Mouse (Mus musculus) embryo, embryonic 10.5 days (tissue): ENCODE data around the gene Dennd6b.

Experiments used
- DNase-seq: peaks from one replicate; pipeline ENCODE4 v3.0.0-alpha.2; 2015; ENCODE audit warnings: low spot score

Gene Dennd6b

DNA sequence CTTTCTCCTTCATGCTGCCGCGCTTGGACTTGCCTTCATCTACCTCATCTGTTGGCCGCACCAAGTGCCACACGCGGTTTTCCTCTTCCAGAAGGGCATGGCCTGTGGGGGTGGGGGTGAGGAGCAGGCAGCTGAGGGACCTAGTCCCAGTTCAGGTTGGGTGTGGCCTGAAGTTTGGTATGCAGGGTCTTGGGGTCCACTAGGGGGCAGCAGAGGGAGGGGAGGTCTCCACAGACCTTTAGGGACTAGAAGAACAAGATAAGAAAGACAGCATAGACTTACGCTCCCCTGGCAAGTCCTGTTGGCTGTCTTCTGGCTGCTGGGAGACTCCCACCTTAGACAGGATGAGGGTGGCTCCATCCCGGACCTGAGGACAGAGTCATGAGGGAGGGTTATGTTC is 38.3 kb downstream of the Dennd6b start:
- peak; percentile 87 for DNase-seq

DNA sequence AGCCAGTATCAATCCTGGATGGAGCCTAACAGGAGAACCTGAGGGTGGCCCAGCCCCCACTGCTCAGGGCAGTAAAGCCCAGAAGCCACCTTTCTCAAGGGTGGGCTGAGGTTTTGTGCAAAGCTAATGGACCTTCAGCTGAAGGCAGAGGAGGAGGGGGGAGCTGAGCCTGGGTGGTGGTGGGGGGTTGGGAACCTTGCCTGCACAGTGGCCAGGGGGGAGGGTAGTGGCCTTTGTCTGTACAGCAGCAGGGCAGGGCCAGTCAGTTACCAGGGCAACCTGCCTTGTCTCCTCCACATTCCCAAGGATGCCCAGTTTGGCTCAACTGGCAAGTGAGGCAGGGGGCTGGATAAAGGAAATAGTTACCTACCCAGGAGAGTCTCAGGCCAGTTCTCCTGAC is 44.0 kb downstream of the Dennd6b start:
- DNase-seq, result peak; percentile 79

DNA sequence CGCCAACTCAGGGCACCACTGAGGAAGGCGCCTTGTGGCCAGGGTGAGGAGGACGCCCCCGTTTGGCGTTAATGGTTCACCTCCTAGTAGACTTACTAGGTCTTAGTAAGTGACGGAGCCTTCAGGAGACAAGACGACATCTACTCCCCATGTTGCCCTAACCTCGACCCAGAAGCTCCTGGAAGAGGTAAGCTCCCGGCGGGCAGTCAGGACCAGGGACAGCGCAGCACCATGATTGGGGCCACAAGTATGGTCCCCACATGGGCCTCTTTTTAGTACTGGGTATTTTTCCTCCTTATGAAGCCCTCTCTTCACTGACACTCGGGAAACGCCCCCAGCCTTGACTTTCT is 46.3 kb downstream of the Dennd6b start:
- DNase-seq, result peak; percentile 74

DNA sequence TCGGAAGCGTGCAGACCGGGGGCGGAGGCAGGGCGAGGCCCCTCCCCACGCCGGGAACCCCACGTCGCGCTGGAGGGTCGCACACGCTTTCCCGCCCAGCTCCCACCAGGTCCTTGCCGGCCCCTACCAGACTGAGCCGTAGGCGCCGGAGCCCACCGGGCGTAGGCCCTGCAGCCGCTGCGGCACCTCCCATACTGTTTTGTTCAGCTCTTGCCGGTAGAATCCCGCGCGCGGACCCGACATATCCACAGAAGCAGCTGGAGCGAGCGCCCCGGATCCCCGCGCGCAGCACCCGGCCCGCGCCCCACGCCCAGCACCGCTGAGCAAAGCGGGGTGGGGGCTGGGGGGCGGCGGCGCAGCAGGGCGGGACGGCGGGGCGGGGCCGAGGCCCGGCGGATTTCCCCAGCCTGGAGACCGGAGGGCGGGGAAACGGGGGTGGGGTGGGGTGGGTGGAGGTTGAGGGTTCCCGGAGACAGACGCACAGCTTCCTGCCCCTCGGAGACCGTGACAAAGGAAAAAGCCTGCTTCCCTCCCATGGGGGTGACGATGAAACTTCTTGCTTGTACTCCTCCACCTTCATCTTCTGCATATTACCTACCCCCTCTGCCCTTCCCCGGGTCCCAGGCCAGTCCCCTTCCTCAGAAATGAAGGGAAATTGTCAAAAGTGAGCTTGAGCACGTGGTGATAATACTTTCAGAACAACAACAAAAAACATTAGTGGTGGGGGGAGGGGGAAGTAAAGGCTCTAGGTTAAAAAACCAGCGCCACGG is 46.8 kb downstream of the Dennd6b start, which contains the start of gene Mapk11:
TSS of gene Mapk11 (minus strand) at position 358 of the 770 bp plus-strand sequence.
- peak; percentile 54 for DNase-seq

DNA sequence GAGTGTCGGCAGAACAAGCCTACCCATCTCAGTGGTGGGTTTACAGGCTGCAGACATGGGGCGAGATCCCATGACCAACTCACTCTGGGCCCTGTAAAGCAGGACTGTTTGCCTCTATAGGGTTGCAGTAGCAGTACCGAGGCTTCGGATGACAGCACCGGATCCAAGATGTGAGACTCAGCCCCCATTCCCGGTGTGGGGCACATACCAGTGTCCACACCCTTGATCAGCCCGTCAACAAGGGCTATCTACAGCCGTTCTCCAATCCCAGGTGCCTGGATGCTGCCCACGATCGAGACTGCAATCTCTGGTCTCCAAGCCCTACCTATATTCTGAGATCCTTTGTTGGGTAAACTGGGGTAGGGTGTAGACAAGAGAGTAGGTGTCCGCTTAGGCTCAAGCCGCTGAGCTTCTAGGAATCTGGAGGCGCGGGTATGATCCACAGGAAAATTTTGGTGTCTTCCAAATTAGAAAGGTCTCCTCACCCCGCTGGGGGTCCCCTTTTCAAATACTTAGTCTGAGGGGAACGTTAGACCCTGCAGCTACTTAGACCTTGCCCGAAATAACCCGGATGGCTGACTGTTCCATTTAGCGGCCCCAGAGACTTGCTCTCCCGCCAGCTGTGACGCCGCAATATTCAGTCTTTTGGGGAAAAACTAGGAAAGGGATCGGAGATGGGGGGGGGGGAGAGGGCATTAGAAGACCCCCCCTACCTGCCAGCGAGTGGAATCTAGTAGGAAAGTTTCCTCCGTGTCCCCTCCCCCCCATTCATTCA is 47.6 kb downstream of the Dennd6b start:
- DNase-seq, result peak; percentile 59

- no peak for DNase-seq
Measured at GRCm38 (mm10) chr15:89147895-89148294, 48.4 kb downstream of the Dennd6b start.

DNA sequence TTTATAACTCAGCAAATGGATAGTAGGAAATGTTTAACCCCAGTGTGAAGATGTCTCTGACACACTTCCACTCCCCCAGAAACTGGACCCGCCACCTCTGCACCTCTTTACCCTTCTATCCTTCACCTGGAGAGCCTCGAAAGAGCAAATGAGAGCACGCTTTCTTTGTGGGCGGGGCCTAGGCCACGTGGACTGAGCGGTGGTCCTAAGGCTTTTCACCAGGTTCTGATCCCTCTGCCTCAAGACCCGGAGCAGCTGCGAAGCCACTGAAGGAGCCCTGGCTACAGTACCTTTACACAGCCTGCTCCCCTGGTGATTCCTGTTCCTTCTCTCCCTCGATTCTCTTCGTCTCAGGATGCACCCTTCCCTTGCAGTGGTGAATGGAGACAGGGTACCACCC is 48.8 kb downstream of the Dennd6b start:
- DNase-seq, result no peak

DNA sequence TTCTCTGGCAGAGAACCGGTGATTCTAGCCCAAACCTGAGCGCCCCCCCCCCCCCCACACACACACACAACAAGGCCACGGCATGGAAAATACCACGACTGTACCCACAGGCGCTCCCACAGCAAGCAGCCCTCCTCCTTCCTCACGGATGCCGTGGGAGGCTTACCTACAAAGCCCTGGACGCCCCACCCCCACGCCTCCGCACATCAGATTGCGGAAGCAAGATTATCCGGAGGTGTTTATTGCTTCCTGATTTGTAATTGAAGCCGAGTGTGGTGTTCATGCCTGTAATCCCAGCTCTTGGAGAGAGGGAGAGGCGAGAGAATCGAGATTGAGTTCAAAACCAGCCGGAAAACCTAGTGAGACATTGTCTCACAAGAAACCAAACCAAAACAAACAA is 49.3 kb downstream of the Dennd6b start:
- DNase-seq, result peak; percentile 29

DNA sequence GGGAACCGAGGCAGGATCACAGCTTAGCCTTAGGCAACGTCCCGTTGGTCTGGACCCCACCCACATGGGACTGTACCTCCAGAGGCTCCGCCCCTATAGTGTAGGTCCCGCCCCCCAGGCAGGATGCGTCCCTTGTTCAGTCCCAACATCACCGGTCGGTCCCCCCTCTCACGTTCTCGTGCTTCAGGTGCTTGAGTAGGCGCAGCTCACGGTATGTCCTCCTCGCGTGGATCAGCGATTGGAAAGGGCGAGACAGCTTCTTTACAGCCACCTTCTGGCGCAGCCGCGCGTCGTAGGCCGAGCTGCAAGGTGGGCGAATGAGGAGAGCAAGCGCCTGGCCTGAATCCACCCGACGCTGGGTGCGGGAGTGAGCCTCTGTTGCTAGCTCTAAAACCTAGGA is 49.8 kb downstream of the Dennd6b start:
- DNase-seq, result peak; percentile 64

- DNase-seq, result no peak
Measured at GRCm38 (mm10) chr15:89145813-89146350, 50.4 kb downstream of the Dennd6b start.

GRCm38 (mm10) chr15:89144965-89145364 is 51.3 kb downstream of the Dennd6b start:
- DNase-seq, result no peak

DNA sequence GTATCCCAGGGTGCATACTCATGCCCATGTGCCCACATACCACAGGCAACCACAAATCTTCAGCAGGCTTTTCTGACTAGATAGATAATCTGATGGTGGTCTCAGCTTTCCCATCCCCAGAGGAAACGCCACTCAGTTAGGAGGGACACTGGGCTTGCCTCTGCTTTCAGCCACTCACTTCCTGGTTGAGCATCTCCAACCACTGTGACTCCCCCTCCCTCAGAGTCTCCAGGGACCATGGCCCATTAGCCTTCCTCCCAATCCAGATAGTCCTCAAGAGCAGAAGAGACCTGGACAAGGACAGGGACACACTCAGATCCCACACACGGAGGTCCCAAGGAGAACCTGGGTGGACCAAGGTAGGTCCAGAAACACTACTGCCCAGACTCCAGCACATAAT is 53.2 kb downstream of the Dennd6b start:
- no peak for DNase-seq

DNA sequence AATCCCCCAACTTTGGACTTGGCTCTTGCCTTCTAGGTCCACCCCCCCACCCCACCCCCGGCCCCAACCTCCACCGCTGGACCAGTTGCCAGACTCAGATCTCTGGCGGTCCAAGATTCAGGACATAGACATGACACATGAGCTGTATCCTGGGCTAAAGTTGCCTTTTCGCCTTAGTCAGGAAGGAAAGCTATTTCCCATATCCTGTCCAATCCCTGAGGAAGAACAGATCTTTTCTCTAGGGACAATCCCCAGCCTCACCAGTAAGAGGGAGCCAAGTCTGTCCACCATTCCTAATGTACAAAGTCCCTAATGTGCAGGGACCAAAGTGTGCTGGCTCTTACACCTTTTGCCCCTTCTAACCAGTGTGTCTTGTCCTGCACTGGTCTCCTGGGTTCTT is 54.4 kb downstream of the Dennd6b start:
- DNase-seq, result no peak

GRCm38 (mm10) chr15:89141443-89141842 is 54.9 kb downstream of the Dennd6b start:
- peak; percentile 21 for DNase-seq

GRCm38 (mm10) chr15:89140659-89141252 is 55.5 kb downstream of the Dennd6b start, which contains the start of gene Mapk12:
Mapk12 (minus strand) TSS chr15:89140703.
- peak; percentile 83 for DNase-seq

GRCm38 (mm10) chr15:89140048-89140658 is 56.1 kb downstream of the Dennd6b start:
- peak; percentile 61 for DNase-seq

- DNase-seq, result no peak
Measured at GRCm38 (mm10) chr15:89138531-89138930, 57.8 kb downstream of the Dennd6b start.

DNA sequence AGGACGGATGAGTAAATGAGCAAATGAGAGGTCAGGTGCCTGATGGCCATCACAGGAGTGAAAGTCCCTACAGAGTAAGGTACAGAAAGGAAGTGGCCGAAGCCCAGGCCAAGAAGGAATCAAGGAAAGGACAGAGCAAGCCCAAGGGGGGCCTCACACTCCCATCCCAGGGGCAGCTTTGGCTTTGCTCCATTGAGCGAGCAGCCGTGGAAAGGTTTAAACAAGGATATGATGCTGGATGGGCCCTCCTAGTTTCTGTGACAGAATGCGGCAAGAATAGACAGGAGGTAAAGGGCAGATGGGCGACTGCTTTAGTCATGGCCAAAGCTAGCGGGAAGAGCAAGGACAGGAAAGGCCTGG is 58.3 kb downstream of the Dennd6b start:
- DNase-seq, result no peak

DNA sequence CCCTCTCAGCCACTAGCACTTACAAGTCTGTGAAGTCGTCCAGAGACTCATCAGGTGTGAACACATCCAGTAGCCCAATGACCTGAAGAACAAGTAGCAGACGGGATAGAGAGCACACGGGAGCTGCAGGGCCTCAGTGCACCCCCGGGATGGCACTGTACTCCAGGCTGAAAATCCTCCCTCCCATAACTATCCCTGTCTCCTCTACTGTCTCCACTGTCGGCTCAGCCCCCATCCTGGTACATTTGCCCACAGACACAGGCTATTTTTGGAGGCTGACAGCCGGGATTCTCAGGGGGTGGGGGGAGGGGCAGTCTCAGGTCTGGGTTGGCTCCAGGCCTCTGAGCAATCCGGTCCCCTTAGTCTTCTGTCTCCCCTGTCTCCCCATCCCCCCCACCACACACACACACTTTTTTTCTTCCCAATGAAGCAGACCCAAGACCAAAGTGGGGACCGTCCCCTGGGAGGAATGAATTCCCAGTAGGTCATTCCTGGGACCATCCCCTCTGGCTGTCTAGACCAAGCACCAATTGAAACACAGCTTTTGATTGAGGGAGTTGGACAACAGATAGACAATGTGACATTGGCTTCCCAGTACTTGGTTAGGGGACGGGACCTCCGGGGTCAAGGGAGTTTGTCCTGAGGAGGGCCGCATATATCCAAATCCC is 58.8 kb downstream of the Dennd6b start:
- no peak for DNase-seq

DNA sequence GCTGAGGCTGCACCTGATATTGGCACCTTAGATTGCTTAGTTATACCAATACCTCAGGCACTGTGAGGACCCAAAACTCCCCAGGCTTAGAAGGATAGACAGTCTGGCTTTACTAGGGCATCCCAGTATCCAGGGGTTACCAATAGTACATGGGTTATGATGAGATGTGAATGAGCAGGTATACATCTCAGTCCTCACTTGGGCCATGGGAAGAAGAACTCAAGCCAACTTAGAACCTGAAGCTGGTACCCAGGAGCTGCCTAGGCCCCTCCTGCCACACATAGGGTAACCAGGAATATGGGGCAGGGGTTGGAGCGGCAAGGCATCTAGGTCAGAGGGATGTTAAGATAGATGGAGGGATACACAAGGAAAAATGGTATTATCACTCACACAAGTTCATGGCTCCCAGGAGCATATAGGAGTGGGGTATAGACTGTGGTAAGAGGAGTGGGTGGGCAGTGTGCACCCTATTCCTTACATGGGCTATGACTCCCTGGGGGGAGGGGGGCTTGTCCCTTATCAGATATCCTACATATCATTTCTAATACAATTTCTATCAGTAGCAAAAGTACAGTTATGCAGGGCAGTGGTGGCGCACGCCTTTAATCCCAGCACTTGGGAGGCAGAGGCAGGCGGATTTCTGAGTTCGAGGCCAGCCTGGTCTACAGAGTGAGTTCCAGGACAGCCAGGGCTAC is 59.7 kb downstream of the Dennd6b start:
- no peak for DNase-seq
